Mouse (Mus musculus) CH12.LX (cell line): ENCODE measurements at regions not wholly inside any gene's neighbourhood (a gene's known extent, or its start where the extent isn't known, plus 50 kb on each side); places are given as distances from the start of the nearest gene placed in this dataset.
"Not testable (repeated sequence)": the region's sequence is repeated elsewhere in the genome, so short reads cannot be mapped to it uniquely, and the experiment has no call there.

ENCODE experiments used
- CTCF ChIP-seq, 2 experiments: IDR thresholded peaks in 1 of 2; conservative IDR thresholded peaks in 1 of 2; 2 replicates each; pipeline ENCODE4 v1.5.1; 2011 to 2012; ENCODE audit warnings: low read depth in 2 of 2, low read length in 2 of 2, improper control_type of control experiment in 1 of 2, inconsistent platforms in 1 of 2, mild to moderate bottlenecking in 1 of 2, moderate library complexity in 1 of 2
- ELF1 ChIP-seq: IDR thresholded peaks from 2 replicates; pipeline ENCODE4 v1.6.1; 2014; ENCODE audit warnings: low read depth, mild to moderate bottlenecking, inconsistent platforms, low read length, improper control_type of control experiment
- EP300 ChIP-seq: IDR thresholded peaks from 2 replicates; pipeline ENCODE4 v1.6.1; 2011; ENCODE audit warnings: low read length, improper control_type of control experiment
- GABPA ChIP-seq: IDR thresholded peaks from 2 replicates; pipeline ENCODE4 v1.6.1; 2012; ENCODE audit warnings: low read depth, low read length, improper control_type of control experiment, inconsistent platforms; ENCODE audit not compliant: insufficient replicate concordance
- NELFE ChIP-seq: IDR thresholded peaks from 2 replicates; pipeline ENCODE4 v1.6.1; 2011; ENCODE audit warnings: low read depth, low read length, improper control_type of control experiment
- POLR2A ChIP-seq: IDR thresholded peaks from 2 replicates; pipeline ENCODE4 v1.6.1; 2011; ENCODE audit warnings: low read depth, mild to moderate bottlenecking, improper control_type of control experiment, low read length
- RAD21 ChIP-seq: IDR thresholded peaks from 2 replicates; pipeline ENCODE4 v1.6.1; 2011; ENCODE audit warnings: low read depth, mild to moderate bottlenecking, low read length, improper control_type of control experiment, moderate library complexity
- USF1 ChIP-seq: IDR thresholded peaks from 2 replicates; pipeline ENCODE4 v1.6.1; 2014; ENCODE audit warnings: low read depth, mild to moderate bottlenecking, inconsistent platforms, low read length, improper control_type of control experiment

GRCm38 (mm10) chrX:126226216-126226615 lies 208.9 kb downstream of the Gm17267 start:
- not testable (repeated sequence) for TF ChIP-seq USF1; RAD21; CTCF (conservative IDR thresholded peaks at IDR 0.05 in 1 of 2, IDR thresholded peaks at IDR 0.05 in 1 of 2; ENCODE audit: low read depth in 2 of 2, low read length in 2 of 2); NELFE; EP300; GABPA; ELF1; POLR2A
